Mouse (Mus musculus) frontal cortex, postnatal 25 days (tissue): ENCODE measurements around the gene Ocm.

ENCODE experiments used
- DNase-seq, 2 experiments: peaks; one replicate each; pipeline ENCODE4 v3.0.0; 2022; ENCODE audit warnings: low spot score in 2 of 2

Ocm gene

GRCm38 (mm10) chr5:143999409-143999808 lies 27.1 kb downstream of the Ocm start:
- no peak for DNase-seq

- DNase-seq, result no peak
These were observed 31.7 kb downstream of the Ocm start for GRCm38 (mm10) chr5:143994632-143995365.

- no peak for DNase-seq
These were observed 32.6 kb downstream of the Ocm start for GRCm38 (mm10) chr5:143993849-143994248.

GRCm38 (mm10) chr5:143993260-143993659 lies 33.2 kb downstream of the Ocm start:
- no peak for DNase-seq

- DNase-seq, result no peak
These were observed 33.8 kb downstream of the Ocm start for GRCm38 (mm10) chr5:143992661-143993060.

GRCm38 (mm10) chr5:143990086-143990485 lies 36.4 kb downstream of the Ocm start:
- DNase-seq, result no peak

- no peak for DNase-seq
These were observed 37.4 kb downstream of the Ocm start for GRCm38 (mm10) chr5:143989046-143989445.

GRCm38 (mm10) chr5:143987596-143987995 lies 38.9 kb downstream of the Ocm start:
- DNase-seq, result no peak

GRCm38 (mm10) chr5:143985381-143985780 lies 41.1 kb downstream of the Ocm start:
- no peak for DNase-seq

- DNase-seq, result no peak
These were observed 44.1 kb downstream of the Ocm start for GRCm38 (mm10) chr5:143982361-143982760.

- DNase-seq, result no peak
These were observed 45.6 kb downstream of the Ocm start for GRCm38 (mm10) chr5:143980858-143981257.

GRCm38 (mm10) chr5:143976726-143977431 lies 49.6 kb downstream of the Ocm start:
- no peak for DNase-seq

GRCm38 (mm10) chr5:143976232-143976631 lies 50.2 kb downstream of the Ocm start:
- DNase-seq, result no peak

- no peak for DNase-seq
These were observed 50.9 kb downstream of the Ocm start for GRCm38 (mm10) chr5:143975631-143975933.

- peak; percentile 24 to 39 for DNase-seq
These were observed 51.4 kb downstream of the Ocm start for GRCm38 (mm10) chr5:143974931-143975630.

- DNase-seq, result no peak
These were observed 53.8 kb downstream of the Ocm start for GRCm38 (mm10) chr5:143972628-143973027.
